Mouse (Mus musculus): Measurements from ENCODE around the gene Jmjd7. TPM values are rescaled to one million over a fixed set of nuclear protein-coding genes. Genes with fewer than 3 reads are reported as not detected.

Gene Jmjd7
- total RNA-seq, 2 experiments from 2014 or later: 4.2 to 5.1 TPM

- DNase-seq (ENCODE audit: low spot score in 2 of 2): no peak
Measured at GRCm38 (mm10) chr2:120055923-120056322, 28.6 kb downstream of the Jmjd7 start.

GRCm38 (mm10) chr2:120058818-120059217, 31.5 kb downstream of the Jmjd7 start:
- no peak for DNase-seq (ENCODE audit: low spot score in 2 of 2)

- DNase-seq (ENCODE audit: low spot score in 2 of 2): no peak
Measured at GRCm38 (mm10) chr2:120059466-120059865, 32.2 kb downstream of the Jmjd7 start.

- no peak for DNase-seq (ENCODE audit: low spot score in 2 of 2)
Measured at GRCm38 (mm10) chr2:120060190-120060589, 32.9 kb downstream of the Jmjd7 start.

- no peak for DNase-seq (ENCODE audit: low spot score in 2 of 2)
Measured at GRCm38 (mm10) chr2:120060651-120061050, 33.4 kb downstream of the Jmjd7 start.

- DNase-seq (ENCODE audit: low spot score in 2 of 2): no peak
Measured at GRCm38 (mm10) chr2:120062248-120062647, 35.0 kb downstream of the Jmjd7 start.

- no peak for DNase-seq (ENCODE audit: low spot score in 2 of 2)
Measured at GRCm38 (mm10) chr2:120064639-120065038, 37.4 kb downstream of the Jmjd7 start.

- DNase-seq (ENCODE audit: low spot score in 2 of 2): peak in 1 of 2 experiments; percentile 23
Measured at GRCm38 (mm10) chr2:120065243-120065642, 38.0 kb downstream of the Jmjd7 start.

- no peak for DNase-seq (ENCODE audit: low spot score in 2 of 2)
Measured at GRCm38 (mm10) chr2:120066224-120066623, 38.9 kb downstream of the Jmjd7 start.

- peak in 1 of 2 experiments; percentile 13 for DNase-seq (ENCODE audit: low spot score in 2 of 2)
Measured at GRCm38 (mm10) chr2:120068555-120069465, 41.5 kb downstream of the Jmjd7 start.

- peak; percentile 54 to 73 for DNase-seq (ENCODE audit: low spot score in 2 of 2)
Measured at GRCm38 (mm10) chr2:120069466-120069990, 42.2 kb downstream of the Jmjd7 start.

GRCm38 (mm10) chr2:120074096-120074495, 46.8 kb downstream of the Jmjd7 start:
- DNase-seq (ENCODE audit: low spot score in 2 of 2): no peak

GRCm38 (mm10) chr2:120076076-120076705, 48.9 kb downstream of the Jmjd7 start:
- peak; percentile 40 to 56 for DNase-seq (ENCODE audit: low spot score in 2 of 2)

Small RNA genes within 50 kb of the gene (microRNA-seq; reads per million reads assigned to microRNA genes)
- gene Mir7665: 0 to 0.25 reads per million in 2 experiments

Other genes starting within 250 kb of the Jmjd7 start
- gene Rpap1, start 239.9 kb upstream of the Jmjd7 start, total RNA-seq (2021): 10 to 100 TPM; 17.8 to 20.5 TPM
- gene Tyro3, start 229.8 kb upstream of the Jmjd7 start, total RNA-seq (2021): 100 to 1,000 TPM; 192 to 195 TPM
- 10 to 100 TPM; 59.4 to 65.6 TPM for gene Mga, start 130.3 kb upstream of the Jmjd7 start, total RNA-seq (2021)
- gene Mapkbp1, start 54.8 kb upstream of the Jmjd7 start, total RNA-seq (2021): 10 to 100 TPM; 44.9 to 45.1 TPM
- 1 to 10 TPM in 1 of 2 experiments, not detected in 1; 1.3 TPM for gene Gm28042, start within 50 bp of the Jmjd7 start, total RNA-seq (2021)
- gene Pla2g4b, start 5.9 kb downstream of the Jmjd7 start, total RNA-seq (2021): 1 to 10 TPM; 3.2 to 3.3 TPM
- 10 to 100 TPM; 14.5 TPM for gene Ehd4, start 127.1 kb downstream of the Jmjd7 start, total RNA-seq (2021)
- 10 to 100 TPM; 18.0 to 20.9 TPM for gene Pla2g4e, start 217.9 kb downstream of the Jmjd7 start, total RNA-seq (2021)